Mouse (Mus musculus): Measurements from ENCODE around the gene Slc29a2.

GRCm38 (mm10) chr19:5036577-5036976 lies 12.9 kb downstream of the Slc29a2 start:
- TF ChIP-seq CTCF (IDR thresholded peaks at IDR 0.05; ENCODE audit: insufficient read depth, low read depth, low read length): no peak
- TF ChIP-seq POLR2A (IDR thresholded peaks at IDR 0.05; ENCODE audit: insufficient read depth, low read depth, low read length): no peak
